Mouse (Mus musculus) neutrophil, adult 5-6 weeks (primary cell): ENCODE data around the gene Sema6c. TPM values are rescaled to one million over a fixed set of nuclear protein-coding genes. Genes with fewer than 3 reads are reported as not detected.

Source experiments
- ATAC-seq: fragments of 151-379, 151-347 bp; 2 replicates; pipeline ENCODE4 v1.8.0; 2017; ENCODE audit warnings: mild to moderate bottlenecking, moderate TSS enrichment; ENCODE audit not compliant: insufficient number of reproducible peaks, poor library complexity, low FRiP score, severe bottlenecking; ENCODE audit errors: extremely low read depth
- total RNA-seq: library from RNA; stranded (forward); fragments of 200-1000 nt; gene quantifications from 2 replicates; pipeline ENCODE4 v1.2.3, GENCODE M21; 2017

Gene Sema6c
- total RNA-seq, 1 experiment from 2014 or later, result not detected

GRCm38 (mm10) chr3:95217255-95218134 lies 57.2 kb downstream of the Sema6c start, which contains the start of gene Gabpb2:
Gene Gabpb2 (minus strand): TSS chr3:95217916.
- ATAC-seq, result peak; percentile 83

GRCm38 (mm10) chr3:95218466-95219137 lies 58.3 kb downstream of the Sema6c start:
- no peak for ATAC-seq

GRCm38 (mm10) chr3:95223041-95223440 lies 62.8 kb downstream of the Sema6c start:
- ATAC-seq, result no peak

Other genes with a start within 250 kb of the Sema6c start
- 1.4 and 1.7 TPM in 2 replicates for gene Selenbp1, start 227.4 kb upstream of the Sema6c start, total RNA-seq
- 38.9 and 44.0 TPM in 2 replicates for gene Rfx5, start 206.4 kb upstream of the Sema6c start, total RNA-seq
- 40.3 and 42.2 TPM in 2 replicates for gene Pi4kb, start 185.7 kb upstream of the Sema6c start, total RNA-seq
- gene Zfp687, start 145.0 kb upstream of the Sema6c start, total RNA-seq, result 22.7 and 34.4 TPM in 2 replicates
- gene Psmd4, start 117.8 kb upstream of the Sema6c start, total RNA-seq, result 163 and 195 TPM in 2 replicates
- 26.8 and 30.8 TPM in 2 replicates for gene Pip5k1a, start 53.5 kb upstream of the Sema6c start, total RNA-seq
- 63.9 and 79.4 TPM in 2 replicates for gene Vps72, start 49.4 kb upstream of the Sema6c start, total RNA-seq
- gene Tmod4, start 36.0 kb upstream of the Sema6c start, total RNA-seq, result 0.49 and 1.7 TPM in 2 replicates
- 111 and 146 TPM in 2 replicates for gene Scnm1, start 26.4 kb upstream of the Sema6c start, total RNA-seq
- gene Lysmd1, start 26.4 kb upstream of the Sema6c start, total RNA-seq, result 11.4 and 12.3 TPM in 2 replicates
- gene Tnfaip8l2, start 18.1 kb upstream of the Sema6c start, total RNA-seq, result 120 and 124 TPM in 2 replicates
- 120 and 122 TPM in 2 replicates for gene Gabpb2, start 57.5 kb downstream of the Sema6c start, total RNA-seq
- gene Cdc42se1, start 68.3 kb downstream of the Sema6c start, total RNA-seq, result 303 and 323 TPM in 2 replicates
- gene Mllt11, start 71.7 kb downstream of the Sema6c start, total RNA-seq, result 14.1 and 16.3 TPM in 2 replicates
- gene Gm128, start 81.1 kb downstream of the Sema6c start, total RNA-seq, result not detected in 2 replicates
- not detected in 2 replicates for gene Bnipl, start 90.7 kb downstream of the Sema6c start, total RNA-seq
- 107 and 116 TPM in 2 replicates for gene Mindy1, start 120.9 kb downstream of the Sema6c start, total RNA-seq
- 12.0 and 13.3 TPM in 2 replicates for gene Prune1, start 121.6 kb downstream of the Sema6c start, total RNA-seq
- gene Anxa9, start 146.7 kb downstream of the Sema6c start, total RNA-seq, result 1.5 and 2.3 TPM in 2 replicates
- 162 and 168 TPM in 2 replicates for gene Cers2, start 154.3 kb downstream of the Sema6c start, total RNA-seq
- 30.6 and 39.3 TPM in 2 replicates for gene Setdb1, start 196.7 kb downstream of the Sema6c start, total RNA-seq
- not detected in 2 replicates for gene 4930558C23Rik, start 242.4 kb downstream of the Sema6c start, total RNA-seq